Mouse (Mus musculus) kidney, embryonic 16.5 days (tissue): ENCODE results near the gene Surf1. TPM values are rescaled to one million over a fixed set of nuclear protein-coding genes. Genes with fewer than 3 reads are reported as not detected.

Source experiments
- ATAC-seq: fragments of 200-750 bp; cut with Nextera tagmentation; 2 replicates; pipeline ENCODE4 v1.8.0; 2017; ENCODE audit warnings: moderate TSS enrichment; ENCODE audit not compliant: low FRiP score, low TSS enrichment
- H3K27ac ChIP-seq: fragments of 300-500 bp; sonication (generic); 2 replicates; pipeline ENCODE4 v1.5.1; 2014; ENCODE audit warnings: low read length
- H3K27me3 ChIP-seq: fragments of 300-500 bp; sonication (generic); 2 replicates; pipeline ENCODE4 v1.6.1; 2014; ENCODE audit warnings: low read length, control low read depth, mixed read lengths; ENCODE audit not compliant: insufficient read depth
- H3K36me3 ChIP-seq: fragments of 300-500 bp; sonication (generic); 2 replicates; pipeline ENCODE4 v1.6.1; 2014; ENCODE audit warnings: low read length, control low read depth, mixed read lengths; ENCODE audit not compliant: insufficient read depth
- H3K4me1 ChIP-seq: fragments of 300-500 bp; sonication (generic); 2 replicates; pipeline ENCODE4 v1.6.1; 2014; ENCODE audit warnings: low read length, control low read depth, mixed read lengths; ENCODE audit not compliant: insufficient read depth
- H3K4me2 ChIP-seq: fragments of 300-500 bp; sonication (generic); replicated peaks from 2 replicates; pipeline ENCODE4 v1.6.1; 2014; ENCODE audit warnings: low read depth, low read length
- H3K4me3 ChIP-seq: fragments of 300-500 bp; sonication (generic); 2 replicates; pipeline ENCODE4 v1.5.1; 2014; ENCODE audit warnings: mild to moderate bottlenecking, low read length
- H3K9ac ChIP-seq: fragments of 300-500 bp; sonication (generic); replicated peaks from 2 replicates; pipeline ENCODE4 v1.6.1; 2014; ENCODE audit warnings: low read length
- H3K9me3 ChIP-seq: fragments of 300-500 bp; sonication (generic); 2 replicates; pipeline ENCODE4 v1.6.1; 2016; ENCODE audit warnings: low read length, control low read depth
- WGBS: fragments of 180-500 bp; shearing (Covaris S2); extraction: QIAGEN DNeasy Blood & Tissue Kit; methylation state at CpG from one replicate; pipeline ENCODE4 v1.1.7; 2014; 5-methylcytosine and 5-hydroxymethylcytosine counted together
- polyA plus RNA-seq: library from polyadenylated mRNA; unstranded; fragments of >200 nt; fragmentation: Nextera tagmentation; extraction: Ambion mirVana; gene quantifications from 2 replicates; pipeline ENCODE4 v1.2.1, GENCODE M21; 2015

Gene Surf1
- polyA plus RNA-seq, 1 experiment from 2014 or later: 61.0 TPM

DNA sequence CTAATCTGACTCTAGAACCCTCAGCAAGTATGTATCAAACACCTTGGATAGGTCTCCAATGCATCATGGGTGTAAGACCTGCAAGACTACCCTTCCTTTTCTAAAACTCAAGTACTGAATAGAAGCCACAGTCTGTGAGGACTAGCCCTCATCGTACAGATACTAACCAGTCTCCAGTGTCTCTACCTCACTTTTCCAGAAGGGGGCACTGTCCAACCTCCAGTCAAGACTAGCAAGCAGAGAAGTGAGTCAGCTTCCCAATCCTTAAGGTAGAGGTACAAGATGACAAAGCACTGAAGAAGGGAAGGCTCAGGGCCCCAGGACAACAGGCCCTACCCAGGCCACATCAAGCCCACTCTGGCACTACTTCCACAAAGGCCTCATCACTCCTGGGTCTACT lies 14.1 kb upstream of the Surf1 start:
- Histone ChIP-seq H3K27ac (no peak overlapping the region), H3K4me1 (peaks cover 20% of the 10 kb centered on the region), H3K36me3 (peaks cover 38% of the 10 kb centered on the region), H3K27me3 (no peaks in the 10 kb centered on the region), H3K9ac (no peak overlapping the region), H3K4me3 (no peak overlapping the region), H3K9me3 (no peaks in the 10 kb centered on the region), H3K4me2 (no peak overlapping the region)
- no peak for ATAC-seq
- 50% methylated on average over 1 of the region's 1 CpGs for WGBS

DNA sequence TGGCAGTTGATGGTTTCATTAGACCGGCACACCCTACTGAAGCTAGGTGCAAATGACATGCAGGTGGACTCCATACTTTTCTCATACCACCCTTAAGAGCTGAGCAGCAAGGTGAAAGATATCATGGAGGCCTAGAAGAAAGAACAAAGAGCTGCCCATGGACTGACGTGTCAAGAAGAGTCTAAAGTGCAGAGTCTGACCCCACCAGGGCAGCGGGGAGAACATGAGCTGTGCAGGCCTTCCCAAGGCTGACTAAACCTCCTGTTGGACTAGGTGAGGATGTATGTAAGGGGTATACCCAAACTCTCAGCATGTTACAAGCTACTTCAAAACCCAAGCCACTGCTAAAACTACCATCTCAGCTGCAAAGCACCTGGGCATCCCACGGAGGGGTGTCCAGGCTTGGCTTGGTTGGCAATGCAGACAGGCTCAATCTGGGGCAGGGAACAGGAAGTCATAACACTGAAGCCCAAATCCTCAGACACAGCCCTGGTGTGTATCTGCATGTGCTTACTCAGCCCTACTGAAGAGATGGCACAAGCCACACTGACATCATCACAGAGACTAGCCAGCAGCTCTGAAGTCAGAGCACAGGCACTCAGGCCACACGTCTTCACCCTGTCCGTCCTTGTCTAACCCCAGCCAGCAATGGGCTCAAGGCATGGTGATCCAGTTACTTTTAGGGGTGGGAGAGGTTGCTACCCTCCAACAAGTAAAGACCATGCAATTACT lies 11.6 kb upstream of the Surf1 start:
- H3K9me3 ChIP-seq: no peaks in the 10 kb centered on the region
- no peak overlapping the region for H3K4me2 ChIP-seq
- peaks cover 17% of the 10 kb centered on the region for H3K4me1 ChIP-seq
- H3K27me3 ChIP-seq: no peaks in the 10 kb centered on the region
- H3K4me3 ChIP-seq: no peak overlapping the region
- 90% methylated on average over 6 of the region's 6 CpGs for WGBS
- H3K27ac ChIP-seq: no peak overlapping the region
- peaks cover 61% of the 10 kb centered on the region for H3K36me3 ChIP-seq
- no peak overlapping the region for H3K9ac ChIP-seq
- no peak for ATAC-seq

DNA sequence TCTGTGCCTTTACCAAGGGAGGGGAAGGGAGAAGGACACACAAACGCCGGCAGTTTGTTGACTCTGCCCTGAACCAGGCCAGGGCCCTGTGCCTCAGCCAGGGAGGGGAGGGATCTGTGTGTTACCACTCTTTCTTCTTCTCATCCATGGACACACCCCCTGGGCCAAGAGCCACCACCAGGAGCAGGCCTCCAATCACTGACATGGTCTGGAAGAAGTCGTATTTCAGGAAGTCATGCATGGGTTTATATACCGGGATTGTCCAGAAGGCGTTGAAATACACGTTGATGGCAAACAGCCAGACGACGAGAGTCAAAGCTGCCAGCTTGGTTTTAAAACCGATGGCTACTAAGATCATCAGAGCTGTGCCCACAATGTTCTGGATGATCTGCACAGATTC lies 5.5 kb upstream of the Surf1 start:
- Histone ChIP-seq H3K4me3 (no peak overlapping the region), H3K9ac (no peak overlapping the region), H3K36me3 (peaks cover 78% of the 10 kb centered on the region), H3K9me3 (no peaks in the 10 kb centered on the region), H3K27me3 (no peaks in the 10 kb centered on the region), H3K27ac (no peak overlapping the region), H3K4me2 (no peak overlapping the region), H3K4me1 (peaks cover 15% of the 10 kb centered on the region)
- 73% methylated on average over 9 of the region's 9 CpGs for WGBS
- ATAC-seq: no peak

DNA sequence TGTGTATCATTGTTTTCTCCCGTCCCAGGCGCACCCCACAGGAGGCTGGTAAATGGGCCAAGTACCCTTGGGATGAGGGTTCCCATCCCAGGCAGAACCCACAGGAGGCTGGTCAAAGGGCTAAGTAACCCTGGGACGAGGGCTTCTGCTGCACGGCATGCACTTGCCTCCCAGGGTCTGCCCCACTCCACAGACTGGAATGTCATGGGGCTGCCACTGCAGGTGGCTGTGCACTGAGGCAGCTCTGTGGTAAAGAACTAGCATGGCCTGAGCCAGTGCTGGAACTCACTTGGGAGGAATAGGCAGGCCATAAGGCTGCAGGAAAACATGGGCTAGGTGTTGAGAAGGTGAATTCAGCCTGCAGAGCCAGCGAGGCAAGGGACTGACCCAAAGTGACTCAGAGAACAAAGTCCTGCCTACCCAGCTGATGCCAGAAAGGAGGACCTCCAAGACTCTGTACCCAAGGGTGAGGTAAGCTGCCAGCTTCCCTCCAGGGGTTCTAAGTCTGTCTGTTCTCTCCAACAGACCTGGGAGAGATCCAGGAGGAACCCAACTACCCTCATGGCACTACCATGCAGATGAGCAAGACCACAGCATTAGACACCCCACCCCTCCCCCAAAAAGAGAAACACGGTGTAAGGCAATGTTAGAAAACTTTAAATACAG lies 4.0 kb upstream of the Surf1 start:
- Histone ChIP-seq H3K4me2 (no peak overlapping the region), H3K9me3 (no peaks in the 10 kb centered on the region), H3K4me1 (peaks cover 21% of the 10 kb centered on the region), H3K27me3 (no peaks in the 10 kb centered on the region), H3K36me3 (peaks cover 69% of the 10 kb centered on the region), H3K27ac (no peak overlapping the region), H3K4me3 (no peak overlapping the region), H3K9ac (no peak overlapping the region)
- ATAC-seq: no peak
- 84% methylated on average over 6 of the region's 6 CpGs for WGBS

DNA sequence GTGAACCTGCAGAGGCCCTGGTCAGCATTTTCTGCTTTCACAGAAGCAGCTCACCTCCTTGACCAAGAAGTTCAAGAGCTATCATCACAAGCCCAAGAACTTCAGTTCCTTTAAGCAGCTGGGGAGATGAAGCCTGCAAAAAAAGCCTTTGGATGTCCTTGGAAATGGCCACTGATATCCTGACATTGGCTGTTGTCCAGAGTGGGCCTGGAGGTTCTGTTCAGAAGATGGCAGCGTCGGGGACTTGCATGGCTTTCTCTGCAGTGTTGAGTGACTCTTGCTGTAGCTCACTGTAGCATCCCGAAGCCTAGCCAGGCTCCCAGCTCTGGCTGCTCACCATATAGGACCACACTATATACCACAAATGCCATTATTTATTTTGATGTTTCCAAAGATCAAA lies 3.4 kb upstream of the Surf1 start:
- H3K27ac ChIP-seq: no peak overlapping the region
- no peaks in the 10 kb centered on the region for H3K27me3 ChIP-seq
- WGBS: 88% methylated on average over 3 of the region's 3 CpGs
- no peak for ATAC-seq
- H3K4me1 ChIP-seq: peaks cover 28% of the 10 kb centered on the region
- no peak overlapping the region for H3K4me2 ChIP-seq
- no peak overlapping the region for H3K4me3 ChIP-seq
- H3K36me3 ChIP-seq: peaks cover 63% of the 10 kb centered on the region
- H3K9me3 ChIP-seq: no peaks in the 10 kb centered on the region
- H3K9ac ChIP-seq: no peak overlapping the region

DNA sequence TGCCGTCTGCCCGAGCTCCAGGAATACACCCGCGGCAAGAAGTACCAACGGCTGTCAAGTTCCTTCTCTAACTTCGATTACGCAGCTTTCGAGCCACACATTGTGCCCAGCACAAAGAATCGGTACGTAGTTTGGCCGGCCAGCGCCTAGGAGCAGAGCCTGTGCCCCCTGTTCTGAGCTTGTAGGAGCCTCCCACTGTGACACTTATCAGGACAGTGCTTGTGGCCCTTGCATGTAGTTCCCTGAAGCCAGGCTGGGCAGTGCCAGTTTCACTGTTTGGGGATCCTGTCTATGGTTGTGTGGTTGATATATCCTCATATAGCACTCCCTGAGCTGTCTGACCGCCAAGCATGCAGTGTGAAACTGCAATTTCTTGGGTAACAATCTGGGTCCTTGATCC lies 408 bp upstream of the Surf1 start:
- ATAC-seq: peak; percentile 29; the same call in 1 of the 2 replicates
- H3K9ac ChIP-seq: peak overlapping the region; percentile 89
- peak overlapping the region; percentile 88 for H3K4me3 ChIP-seq
- H3K36me3 ChIP-seq: peaks cover 65% of the 10 kb centered on the region
- H3K9me3 ChIP-seq: no peaks in the 10 kb centered on the region
- H3K27ac ChIP-seq: peak overlapping the region; percentile 91
- H3K4me1 ChIP-seq: peaks cover 39% of the 10 kb centered on the region
- 2% methylated on average over 13 of the region's 13 CpGs for WGBS
- peak overlapping the region; percentile 97 for H3K4me2 ChIP-seq
- no peaks in the 10 kb centered on the region for H3K27me3 ChIP-seq

DNA sequence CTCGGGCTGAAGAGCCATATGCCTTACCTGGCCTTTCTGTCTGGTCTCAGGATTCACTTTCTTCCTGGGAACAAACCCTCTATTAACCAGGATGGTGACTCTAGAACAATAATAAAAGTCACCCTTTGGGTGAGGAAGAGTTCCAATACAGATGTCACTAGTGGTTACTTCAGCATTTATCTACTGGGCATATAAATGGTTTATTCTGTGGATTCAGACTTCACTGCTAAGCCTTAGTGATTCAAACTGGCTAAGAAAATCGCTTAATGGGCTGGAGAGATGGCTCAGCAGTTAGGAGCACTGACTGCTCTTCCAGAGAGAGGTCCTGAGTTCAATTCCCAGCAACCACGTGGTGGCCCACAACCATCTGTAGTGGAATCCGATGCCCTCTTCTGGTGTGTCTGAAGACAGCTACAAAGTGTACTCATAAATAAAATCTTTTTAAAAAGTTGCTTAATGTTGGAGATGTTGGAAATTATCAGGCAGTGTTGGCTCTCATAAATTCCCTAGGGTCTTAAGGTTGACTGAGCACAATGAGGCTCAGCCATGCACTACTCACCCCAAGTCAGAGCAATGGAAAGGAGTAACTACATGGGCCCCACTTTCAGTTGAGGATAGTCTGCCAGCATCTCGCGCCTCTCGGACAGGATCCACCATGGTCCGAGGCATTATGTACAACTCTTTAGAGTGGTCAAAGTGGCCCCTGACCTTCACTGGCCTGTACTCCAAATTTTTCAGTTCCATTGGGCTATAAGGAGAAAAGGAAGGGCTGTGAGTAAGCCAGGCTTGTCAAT lies 2.0 kb downstream of the Surf1 start:
- Histone ChIP-seq H3K4me1 (peaks cover 46% of the 10 kb centered on the region), H3K9ac (no peak overlapping the region), H3K36me3 (peaks cover 46% of the 10 kb centered on the region), H3K4me3 (no peak overlapping the region), H3K9me3 (no peaks in the 10 kb centered on the region), H3K27me3 (no peaks in the 10 kb centered on the region), H3K4me2 (peak overlapping the region; percentile 97), H3K27ac (0 out of 2 replicates have a peak overlapping the region, but pooled peaks have one; percentile 8)
- ATAC-seq: no peak
- 54% methylated on average over 8 of the region's 8 CpGs for WGBS

DNA sequence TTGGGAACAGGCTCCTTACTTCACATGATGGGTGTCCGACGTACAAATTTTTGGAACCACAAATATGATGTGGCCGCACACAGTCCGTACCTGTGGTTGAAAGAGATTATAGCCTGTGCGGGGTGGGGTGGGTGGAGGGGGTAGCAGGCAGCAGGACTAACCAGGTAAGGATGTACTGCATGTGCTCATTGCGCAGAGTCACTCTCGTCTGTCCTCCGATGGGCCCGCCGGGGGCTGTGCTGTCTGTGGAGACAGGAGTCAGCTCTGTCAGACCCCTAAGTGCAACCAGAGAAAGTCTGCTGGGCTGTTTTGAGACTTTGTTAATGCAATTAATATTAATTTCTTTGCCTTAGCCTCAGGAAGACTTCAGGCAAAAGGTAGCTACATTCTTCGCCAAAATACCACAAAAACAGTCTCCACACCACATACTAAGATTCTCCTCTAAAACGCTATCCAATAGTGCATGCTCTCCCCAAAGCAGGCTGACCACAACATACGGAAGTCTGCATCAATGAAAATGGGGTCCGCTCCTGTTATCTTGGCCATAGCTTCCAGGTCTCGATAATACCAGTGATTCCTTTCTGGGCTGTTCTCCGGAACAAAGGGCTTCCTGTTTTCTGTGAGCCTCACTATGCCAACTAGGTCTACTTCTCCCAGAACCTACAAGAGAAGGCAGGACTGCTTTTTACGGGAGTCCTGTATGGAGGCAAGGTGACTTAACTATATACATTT lies 2.7 kb downstream of the Surf1 start:
- Histone ChIP-seq H3K9me3 (no peaks in the 10 kb centered on the region), H3K4me2 (no peak overlapping the region), H3K4me3 (no peak overlapping the region), H3K36me3 (peaks cover 39% of the 10 kb centered on the region), H3K9ac (no peak overlapping the region), H3K27ac (no peak overlapping the region), H3K27me3 (no peaks in the 10 kb centered on the region), H3K4me1 (peaks cover 54% of the 10 kb centered on the region)
- ATAC-seq: no peak
- 85% methylated on average over 17 of the region's 17 CpGs for WGBS

DNA sequence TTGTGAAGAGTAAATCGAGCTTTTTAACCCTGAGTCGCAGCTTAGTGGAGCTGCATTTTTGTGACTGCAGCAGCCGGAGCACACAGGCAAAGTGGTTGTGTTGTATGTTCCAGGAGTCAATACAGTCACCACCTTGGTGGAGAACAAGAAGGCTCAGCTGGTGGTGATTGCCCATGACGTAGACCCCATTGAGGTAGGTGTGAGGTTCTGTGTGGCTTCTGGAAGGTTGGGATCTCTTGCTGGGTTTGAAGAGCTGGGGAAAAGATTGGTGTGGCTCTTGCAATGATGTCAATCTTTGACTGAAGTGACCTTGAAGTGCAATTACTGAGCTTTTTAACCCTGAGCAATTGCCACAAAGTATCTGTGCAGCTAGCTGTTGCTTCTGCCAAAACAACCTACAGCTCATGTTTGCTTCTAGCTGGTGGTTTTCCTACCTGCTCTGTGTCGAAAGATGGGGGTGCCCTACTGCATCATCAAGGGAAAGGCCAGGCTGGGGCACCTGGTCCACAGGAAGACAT lies 4.0 kb downstream of the Surf1 start:
- no peaks in the 10 kb centered on the region for H3K9me3 ChIP-seq
- H3K27ac ChIP-seq: no peak overlapping the region
- ATAC-seq: no peak
- no peaks in the 10 kb centered on the region for H3K27me3 ChIP-seq
- H3K9ac ChIP-seq: peak overlapping the region; percentile 98
- peaks cover 53% of the 10 kb centered on the region for H3K4me1 ChIP-seq
- peak overlapping the region; percentile 99 for H3K4me2 ChIP-seq
- peak overlapping the region; percentile 77 for H3K4me3 ChIP-seq
- H3K36me3 ChIP-seq: peaks cover 43% of the 10 kb centered on the region
- 56% methylated on average over 5 of the region's 5 CpGs for WGBS
